Mouse (Mus musculus) CH12.LX (cell line): ENCODE measurements around the gene Adora3. TPM values are rescaled to one million over a fixed set of nuclear protein-coding genes. Genes with fewer than 3 reads are reported as not detected.
A peak's percentile ranks its signal among the peaks of the same experiment; 100 is the strongest.

Experiments used
- DNase-seq: peaks from one replicate; pipeline ENCODE4 v3.0.0-alpha.2; 2013; ENCODE audit errors: extremely low read depth
- H3K27ac ChIP-seq: 2 replicates; pipeline ENCODE4 v1.5.1; 2012; ENCODE audit warnings: low read depth, mild to moderate bottlenecking, control low read depth, moderate library complexity; ENCODE audit not compliant: insufficient read depth
- H3K27me3 ChIP-seq: replicated peaks from 2 replicates; pipeline ENCODE3; 2012; ENCODE audit warnings: inconsistent platforms
- H3K36me3 ChIP-seq, 2 experiments: replicated peaks in 1 of 2; 2 replicates each; pipeline versions ENCODE3 to v1.6.1; 2012; ENCODE audit warnings: inconsistent platforms in 1 of 2, low read length in 1 of 2, mild to moderate bottlenecking in 1 of 2, mixed read lengths in 1 of 2, moderate library complexity in 1 of 2; ENCODE audit not compliant: control insufficient read depth in 1 of 2, insufficient read depth in 1 of 2
- H3K4me1 ChIP-seq, 2 experiments: 2 replicates each; pipeline ENCODE4 v1.6.1; 2012; ENCODE audit warnings: inconsistent platforms in 1 of 2, moderate library complexity in 1 of 2; ENCODE audit not compliant: insufficient read depth in 2 of 2, control insufficient read depth in 1 of 2
- H3K4me2 ChIP-seq: 2 replicates; pipeline ENCODE4 v1.6.1; 2012; ENCODE audit warnings: low read depth, mild to moderate bottlenecking, control low read depth; ENCODE audit not compliant: poor library complexity, insufficient read depth, severe bottlenecking
- H3K4me3 ChIP-seq, 3 experiments: fragments of 150-350 bp in 1 of 3; sonication (generic) in 1 of 3; replicated peaks in 1 of 3; 2 replicates each; pipeline versions ENCODE3 to v1.5.1; 2011 to 2012; ENCODE audit warnings: low read depth in 2 of 3, low read length in 2 of 3, mild to moderate bottlenecking in 2 of 3, moderate library complexity in 2 of 3, control low read depth in 1 of 3, improper control_type of control experiment in 1 of 3, inconsistent platforms in 1 of 3, mixed read lengths in 1 of 3; ENCODE audit not compliant: poor library complexity in 1 of 3
- H3K79me2 ChIP-seq: replicated peaks from 2 replicates; pipeline ENCODE4 v1.6.1; 2012; ENCODE audit warnings: mild to moderate bottlenecking, moderate library complexity; ENCODE audit not compliant: control insufficient read depth, poor library complexity, insufficient read depth, severe bottlenecking; ENCODE audit errors: extremely low read depth
- H3K9ac ChIP-seq: 2 replicates; pipeline ENCODE4 v1.6.1; 2012; ENCODE audit warnings: low read depth, mild to moderate bottlenecking, control low read depth, moderate library complexity; ENCODE audit not compliant: insufficient read depth
- H3K9me3 ChIP-seq: replicated peaks from 2 replicates; pipeline ENCODE3; 2012; ENCODE audit warnings: low read length, inconsistent platforms, mixed read lengths
- BHLHE40 ChIP-seq: IDR thresholded peaks from 2 replicates; pipeline ENCODE4 v1.6.1; 2011; ENCODE audit warnings: mild to moderate bottlenecking, low read depth, low read length, improper control_type of control experiment
- CHD1 ChIP-seq: IDR thresholded peaks from 2 replicates; pipeline ENCODE4 v1.6.1; 2012; ENCODE audit warnings: low read depth, low read length, improper control_type of control experiment, inconsistent platforms
- CHD2 ChIP-seq: IDR thresholded peaks from 2 replicates; pipeline ENCODE4 v1.6.1; 2011; ENCODE audit warnings: low read length, improper control_type of control experiment
- CTCF ChIP-seq, 2 experiments: IDR thresholded peaks in 1 of 2; conservative IDR thresholded peaks in 1 of 2; 2 replicates each; pipeline ENCODE4 v1.5.1; 2011 to 2012; ENCODE audit warnings: low read depth in 2 of 2, low read length in 2 of 2, improper control_type of control experiment in 1 of 2, inconsistent platforms in 1 of 2, mild to moderate bottlenecking in 1 of 2, moderate library complexity in 1 of 2
- E2F4 ChIP-seq: IDR thresholded peaks from 2 replicates; pipeline ENCODE4 v1.6.1; 2011; ENCODE audit warnings: low read depth, low read length, improper control_type of control experiment; ENCODE audit not compliant: insufficient replicate concordance
- ELF1 ChIP-seq: IDR thresholded peaks from 2 replicates; pipeline ENCODE4 v1.6.1; 2014; ENCODE audit warnings: low read depth, mild to moderate bottlenecking, inconsistent platforms, low read length, improper control_type of control experiment
- EP300 ChIP-seq: IDR thresholded peaks from 2 replicates; pipeline ENCODE4 v1.6.1; 2011; ENCODE audit warnings: low read length, improper control_type of control experiment
- ETS1 ChIP-seq: conservative IDR thresholded peaks from 2 replicates; pipeline ENCODE4 v1.6.1; 2012; ENCODE audit warnings: low read depth, mild to moderate bottlenecking, inconsistent platforms, low read length, improper control_type of control experiment, moderate library complexity
- GABPA ChIP-seq: IDR thresholded peaks from 2 replicates; pipeline ENCODE4 v1.6.1; 2012; ENCODE audit warnings: low read depth, low read length, improper control_type of control experiment, inconsistent platforms; ENCODE audit not compliant: insufficient replicate concordance
- HCFC1 ChIP-seq: IDR thresholded peaks from 2 replicates; pipeline ENCODE4 v1.6.1; 2012; ENCODE audit warnings: low read depth, mild to moderate bottlenecking, inconsistent platforms, low read length, improper control_type of control experiment
- IRF4 ChIP-seq: IDR thresholded peaks from 2 replicates; pipeline ENCODE4 v1.6.1; 2014; ENCODE audit warnings: low read depth, mild to moderate bottlenecking, inconsistent platforms, low read length, improper control_type of control experiment
- JUN ChIP-seq: IDR thresholded peaks from 2 replicates; pipeline ENCODE4 v1.6.1; 2011; ENCODE audit warnings: low read depth, mild to moderate bottlenecking, low read length, improper control_type of control experiment, moderate library complexity; ENCODE audit not compliant: insufficient read depth
- JUND ChIP-seq: conservative IDR thresholded peaks from 2 replicates; pipeline ENCODE4 v1.6.1; 2011; ENCODE audit warnings: low read depth, low read length, improper control_type of control experiment
- KAT2A ChIP-seq: IDR thresholded peaks from 2 replicates; pipeline ENCODE4 v1.6.1; 2012; ENCODE audit warnings: low read length, improper control_type of control experiment, inconsistent platforms; ENCODE audit not compliant: insufficient replicate concordance
- MAFK ChIP-seq: IDR thresholded peaks from 2 replicates; pipeline ENCODE4 v1.6.1; 2011; ENCODE audit warnings: low read length, improper control_type of control experiment; ENCODE audit not compliant: insufficient replicate concordance
- MAX ChIP-seq: IDR thresholded peaks from 2 replicates; pipeline ENCODE4 v1.6.1; 2011; ENCODE audit warnings: low read length, improper control_type of control experiment
- MAZ ChIP-seq: IDR thresholded peaks from 2 replicates; pipeline ENCODE4 v1.6.1; 2012; ENCODE audit warnings: low read depth, mild to moderate bottlenecking, inconsistent platforms, low read length, improper control_type of control experiment, moderate library complexity
- MEF2A ChIP-seq: IDR thresholded peaks from 2 replicates; pipeline ENCODE4 v1.6.1; 2014; ENCODE audit warnings: low read depth, mild to moderate bottlenecking, inconsistent platforms, low read length, improper control_type of control experiment, borderline replicate concordance
- MXI1 ChIP-seq: IDR thresholded peaks from 2 replicates; pipeline ENCODE4 v1.6.1; 2011; ENCODE audit warnings: mild to moderate bottlenecking, low read depth, low read length, improper control_type of control experiment
- MYC ChIP-seq: IDR thresholded peaks from 2 replicates; pipeline ENCODE4 v1.6.1; 2011; ENCODE audit warnings: low read depth, mild to moderate bottlenecking, improper control_type of control experiment, low read length
- NELFE ChIP-seq: IDR thresholded peaks from 2 replicates; pipeline ENCODE4 v1.6.1; 2011; ENCODE audit warnings: low read depth, low read length, improper control_type of control experiment
- NRF1 ChIP-seq: IDR thresholded peaks from 2 replicates; pipeline ENCODE4 v1.6.1; 2014; ENCODE audit warnings: low read depth, mild to moderate bottlenecking, inconsistent platforms, low read length, improper control_type of control experiment, moderate library complexity
- PAX5 ChIP-seq: IDR thresholded peaks from 2 replicates; pipeline ENCODE4 v1.6.1; 2012; ENCODE audit warnings: low read length, inconsistent platforms, mixed read lengths
- POLR2A ChIP-seq: IDR thresholded peaks from 2 replicates; pipeline ENCODE4 v1.6.1; 2011; ENCODE audit warnings: low read depth, mild to moderate bottlenecking, improper control_type of control experiment, low read length
- POLR2AphosphoS2 ChIP-seq: IDR thresholded peaks from 2 replicates; pipeline ENCODE4 v1.6.1; 2011; ENCODE audit warnings: low read depth, low read length, improper control_type of control experiment
- RAD21 ChIP-seq: IDR thresholded peaks from 2 replicates; pipeline ENCODE4 v1.6.1; 2011; ENCODE audit warnings: low read depth, mild to moderate bottlenecking, low read length, improper control_type of control experiment, moderate library complexity
- RCOR1 ChIP-seq: conservative IDR thresholded peaks from 2 replicates; pipeline ENCODE4 v1.6.1; 2012; ENCODE audit warnings: low read depth, mild to moderate bottlenecking, inconsistent platforms, low read length, improper control_type of control experiment
- SIN3A ChIP-seq: IDR thresholded peaks from 2 replicates; pipeline ENCODE4 v1.6.1; 2012; ENCODE audit warnings: low read length, improper control_type of control experiment, inconsistent platforms
- TBP ChIP-seq: conservative IDR thresholded peaks from 2 replicates; pipeline ENCODE4 v1.6.1; 2011; ENCODE audit warnings: low read depth, low read length, improper control_type of control experiment
- TCF12 ChIP-seq: IDR thresholded peaks from 2 replicates; pipeline ENCODE4 v1.6.1; 2014; ENCODE audit warnings: low read depth, mild to moderate bottlenecking, inconsistent platforms, low read length, improper control_type of control experiment
- UBTF ChIP-seq: IDR thresholded peaks from 2 replicates; pipeline ENCODE4 v1.6.1; 2012; ENCODE audit warnings: low read depth, mild to moderate bottlenecking, inconsistent platforms, low read length, improper control_type of control experiment, moderate library complexity
- USF1 ChIP-seq: IDR thresholded peaks from 2 replicates; pipeline ENCODE4 v1.6.1; 2014; ENCODE audit warnings: low read depth, mild to moderate bottlenecking, inconsistent platforms, low read length, improper control_type of control experiment
- USF2 ChIP-seq: conservative IDR thresholded peaks from 2 replicates; pipeline ENCODE4 v1.6.1; 2011; ENCODE audit warnings: low read depth, low read length, improper control_type of control experiment
- ZC3H11A ChIP-seq: IDR thresholded peaks from 2 replicates; pipeline ENCODE4 v1.6.1; 2012; ENCODE audit warnings: low read depth, mild to moderate bottlenecking, inconsistent platforms, low read length, improper control_type of control experiment
- ZKSCAN1 ChIP-seq: IDR thresholded peaks from 2 replicates; pipeline ENCODE4 v1.6.1; 2012; ENCODE audit warnings: low read depth, inconsistent platforms, low read length, improper control_type of control experiment, borderline replicate concordance
- ZMIZ1 ChIP-seq: IDR thresholded peaks from 2 replicates; pipeline ENCODE4 v1.6.1; 2012; ENCODE audit warnings: low read depth, mild to moderate bottlenecking, inconsistent platforms, low read length, improper control_type of control experiment
- ZNF384 ChIP-seq: IDR thresholded peaks from 2 replicates; pipeline ENCODE4 v1.6.1; 2012; ENCODE audit warnings: low read depth, low read length, improper control_type of control experiment, inconsistent platforms
- dilution Hi-C: fragments of 300-500 bp; cut with MboI; formaldehyde crosslinking; loops from 2 replicates; pipeline ENCODE4 v1.14.3; 2020; ENCODE audit warnings: low sequenced_read_pairs; ENCODE audit not compliant: extremely low pct_unique_long_range_greater_than_20kb, extremely low pct_ligation_motif_present
- in situ Hi-C: fragments of 300-500 bp; cut with MboI; formaldehyde crosslinking; loops from 3 replicates; pipeline ENCODE4 v1.14.3; 2019; ENCODE audit warnings: low sequenced_read_pairs, low pct_ligation_motif_present, low pct_unique_long_range_greater_than_20kb, mixed read lengths
- polyA plus RNA-seq: library from polyadenylated mRNA; unstranded; fragments of >175 nt; gene quantifications from 2 replicates; pipeline ENCODE4 v1.2.1, GENCODE M21; 2012; ENCODE audit warnings: low read depth; ENCODE audit not compliant: insufficient read length
- total RNA-seq, 2 experiments: library from RNA; depleted of rRNA; stranded (reverse); fragments of 300-350 nt in 1 of 2; fragments of >200 nt in 1 of 2; gene quantifications; 2 replicates each; pipeline ENCODE4 v1.2.3; 2012 to 2014

Gene Adora3
- total and polyA plus RNA-seq, 3 experiments = 0.54 to 1.4 (median 1.1) TPM

DNA sequence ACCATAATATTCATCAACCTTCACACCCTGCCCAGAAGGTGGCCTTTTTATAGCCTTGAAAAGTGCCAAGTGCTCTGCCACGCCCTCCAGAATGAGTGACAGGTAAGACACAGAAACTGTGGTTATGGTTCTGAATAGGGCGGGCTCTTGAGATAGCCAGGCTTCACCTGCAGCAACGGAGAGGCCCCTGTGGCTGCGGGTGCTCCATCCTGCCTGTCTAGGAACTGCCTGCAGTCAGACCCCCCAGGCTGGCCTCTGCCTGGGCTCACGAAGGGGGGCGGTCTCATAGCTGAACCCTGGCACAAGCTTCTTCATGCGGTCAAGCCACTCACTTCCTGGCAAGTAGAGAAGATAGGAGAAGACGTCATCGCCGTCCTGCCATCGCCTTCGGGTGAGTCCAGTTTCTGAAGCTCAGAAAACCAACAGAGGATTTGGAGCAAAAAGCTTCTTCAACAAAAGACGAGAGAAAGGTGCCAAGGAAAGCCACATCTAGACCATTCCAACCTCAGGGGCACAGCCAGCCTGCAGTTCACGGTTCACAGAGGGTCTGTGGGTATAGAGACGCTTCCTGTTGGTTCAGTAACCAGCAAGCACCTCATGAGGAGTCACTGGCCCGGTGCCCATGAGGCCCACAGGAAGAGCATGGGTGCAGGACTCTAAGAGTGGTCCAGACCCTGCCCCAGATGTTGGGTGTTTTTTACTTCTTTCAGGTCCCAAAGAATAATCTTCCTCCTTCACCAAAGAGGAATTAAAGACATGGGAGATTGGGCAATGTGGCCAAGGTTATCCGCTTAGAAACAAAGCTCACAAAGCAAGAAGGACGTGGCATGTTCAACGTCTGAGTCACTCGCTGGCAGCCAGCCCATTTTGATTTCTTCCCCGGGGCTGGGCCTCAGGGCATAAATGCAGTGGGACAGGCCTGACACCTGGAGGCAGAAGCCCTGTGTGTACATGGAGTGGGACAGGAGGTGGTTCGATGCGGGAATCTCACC, 24.2 kb downstream of the Adora3 start:
- Histone ChIP-seq H3K79me2 (no peaks in the 10 kb centered on the region), H3K9me3 (peaks cover 3% of the 10 kb centered on the region), H3K4me3 (peak overlapping the region; percentile 49 to 67 (median 53)), H3K9ac (peak overlapping the region; percentile 93), H3K27ac (peak overlapping the region; percentile 97), H3K4me1 (peaks cover 11 to 56% of the 10 kb centered on the region in 2 experiments), H3K27me3 (no peaks in the 10 kb centered on the region), H3K4me2 (peak overlapping the region; percentile 48), H3K36me3 (no peaks in the 10 kb centered on the region)
- dilution Hi-C loops = no loop called here
- DNase-seq = peak; percentile 89
- in situ Hi-C loops = loop anchor here (5.0 kb wide), 2 partner anchors 73 to 208 kb away; partner anchors contain the start of gene Ddx20
- TF ChIP-seq EP300 (no peak), RAD21 (peak; percentile 96), ETS1 (no peak), HCFC1 (peak; percentile 34; the same call in 1 of the 2 replicates), IRF4 (peak; percentile 54), MEF2A (0 out of 2 replicates have a peak, but pooled peaks have one; percentile 62), ZC3H11A (peak; percentile 91), MYC (peak; percentile 73; the same call in 1 of the 2 replicates), ZNF384 (peak; percentile 49; the same call in 1 of the 2 replicates), CHD2 (no peak; the same call in 1 of the 2 replicates), RCOR1 (no peak), GABPA (no peak), ZKSCAN1 (no peak), MXI1 (peak; percentile 73), TCF12 (peak; percentile 63), TBP (peak; percentile 93), UBTF (no peak), USF2 (no peak), JUND (peak; percentile 43), POLR2A (peak; percentile 59), USF1 (no peak), KAT2A (no peak), CHD1 (no peak), MAX (no peak), NELFE (peak; percentile 28), MAFK (no peak), JUN (peak; percentile 53), PAX5 (no peak), SIN3A (peak; percentile 84), ZMIZ1 (no peak), E2F4 (no peak), ELF1 (peak; percentile 63; the same call in 1 of the 2 replicates), POLR2AphosphoS2 (no peak), BHLHE40 (peak; percentile 48; the same call in 1 of the 2 replicates), MAZ (0 out of 2 replicates have a peak, but pooled peaks have one; percentile 73), CTCF (conservative IDR thresholded peaks at IDR 0.05 in 1 of 2, IDR thresholded peaks at IDR 0.05 in 1 of 2; ENCODE audit: low read depth in 2 of 2, low read length in 2 of 2) (peak in 1 of 2 experiments; percentile 90; a peak in 2 of 4 replicates), NRF1 (no peak)
